Mouse (Mus musculus) heart, adult 2 months (tissue): ENCODE results near the gene Morn1.

Source experiments
- EP300 ChIP-seq: fragments of 200-500 bp; IDR thresholded peaks from 2 replicates; pipeline ENCODE4 v1.6.1; 2011; ENCODE audit warnings: low read depth, low read length, control low read depth; ENCODE audit not compliant: insufficient read depth
- POLR2A ChIP-seq: fragments of 200-500 bp; IDR thresholded peaks from 2 replicates; pipeline ENCODE4 v1.6.1; 2011; ENCODE audit warnings: mild to moderate bottlenecking, low read depth, low read length, control low read depth; ENCODE audit not compliant: insufficient read depth

DNA sequence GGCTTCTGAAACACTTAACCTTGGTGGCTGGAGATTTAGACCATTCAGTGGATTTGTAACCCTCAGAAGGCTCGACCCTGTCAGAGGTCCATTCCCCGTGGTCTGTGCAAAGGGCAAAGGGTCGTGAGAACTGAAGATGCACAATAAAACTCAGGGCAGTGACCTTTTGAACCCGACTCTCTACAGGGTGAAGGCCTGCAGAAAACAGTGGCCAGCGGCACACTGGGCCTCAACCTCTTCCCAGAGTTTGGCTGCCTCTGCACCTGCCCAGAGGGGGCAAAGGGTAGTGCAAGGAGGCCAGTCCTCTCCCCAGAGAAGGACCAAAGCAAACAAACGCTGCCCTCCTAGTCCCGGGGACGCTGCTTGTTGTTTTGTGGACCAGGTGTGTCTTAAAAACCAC is 102.0 kb downstream of the Morn1 start:
- TF ChIP-seq EP300 (no peak), POLR2A (no peak)
